ENCODE assay signal across 13 mouse cellular contexts in the genomic region with DNA sequence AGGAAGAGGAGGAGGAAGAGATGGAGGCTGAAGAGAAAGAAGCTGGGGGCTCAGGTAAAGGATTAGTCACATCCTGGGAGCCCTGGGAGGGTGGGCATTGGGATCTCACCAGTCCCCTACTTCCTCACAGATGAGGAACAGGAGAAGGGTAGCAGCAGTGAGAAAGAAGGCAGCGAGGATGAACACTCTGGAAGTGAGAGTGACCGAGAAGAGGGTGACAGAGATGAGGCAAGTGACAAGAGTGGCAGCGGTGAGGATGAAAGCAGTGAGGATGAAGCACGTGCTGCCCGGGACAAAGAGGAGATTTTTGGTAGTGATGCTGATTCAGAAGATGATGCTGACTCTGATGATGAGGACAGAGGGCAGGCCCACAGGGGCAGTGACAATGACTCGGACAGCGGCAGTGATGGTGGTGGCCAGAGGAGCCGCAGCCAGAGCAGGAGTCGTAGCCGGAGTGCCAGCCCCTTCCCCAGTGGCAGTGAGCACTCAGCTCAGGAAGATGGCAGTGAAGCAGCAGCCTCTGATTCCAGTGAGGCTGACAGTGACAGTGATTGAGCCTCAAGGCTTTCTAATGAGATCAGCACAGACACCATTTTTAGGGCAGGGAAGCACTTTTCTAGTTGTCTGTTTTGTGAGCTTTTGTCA.
"Had no signal": no experiment of that assay in that cellular context is flagged by ENCODE, and none has a peak within 500 bp of the region (broad histone marks: within the 10 kb centered on the region; RNA-seq: fewer than 3 reads in every experiment).

No protein-coding gene starts in this region.

- DNase-seq: right cerebral cortex, adult 18-20 months; right cerebral cortex, postnatal 14 days; right cerebral cortex, postnatal 25 days; right cerebral cortex, postnatal 4 days; spleen, adult 18-20 months; thymus, adult 18-20 months; thymus, adult 2 months; thymus, postnatal 25 days had no signal

- H3K27me3 ChIP-seq: neural tube, embryonic 12.5 days; neural tube, embryonic 13.5 days; neural tube, embryonic 15.5 days; stomach, embryonic 15.5 days had no signal

- H3K27ac ChIP-seq: neural tube, embryonic 12.5 days; neural tube, embryonic 13.5 days; neural tube, embryonic 15.5 days; stomach, embryonic 15.5 days; stomach, postnatal 0 days had no signal

- H3K9me3 ChIP-seq: neural tube, embryonic 12.5 days; neural tube, embryonic 13.5 days; neural tube, embryonic 15.5 days; stomach, embryonic 15.5 days had no signal

- H3K4me3 ChIP-seq: neural tube, embryonic 12.5 days; neural tube, embryonic 13.5 days; neural tube, embryonic 15.5 days; stomach, embryonic 15.5 days had no signal

- H3K4me2 ChIP-seq: neural tube, embryonic 12.5 days; neural tube, embryonic 13.5 days; neural tube, embryonic 15.5 days; stomach, embryonic 15.5 days had no signal

- H3K9ac ChIP-seq: neural tube, embryonic 12.5 days; neural tube, embryonic 13.5 days; neural tube, embryonic 15.5 days; stomach, embryonic 15.5 days had no signal
